Mouse (Mus musculus) central nervous system, embryonic 14 days (tissue): ENCODE results near the gene Cfap97d2. TPM values are rescaled to one million over a fixed set of nuclear protein-coding genes. Genes with fewer than 3 reads are reported as not detected.

Source experiments
- polyA plus RNA-seq: library from polyadenylated mRNA; depleted of rRNA; stranded (reverse); fragments of >200 nt; gene quantifications from 2 replicates; pipeline ENCODE4 v1.2.3, GENCODE M21; 2012; rRNA removed

Cfap97d2 gene
- 1.7 and 3.1 TPM in 2 replicates for polyA plus RNA-seq

DNA sequence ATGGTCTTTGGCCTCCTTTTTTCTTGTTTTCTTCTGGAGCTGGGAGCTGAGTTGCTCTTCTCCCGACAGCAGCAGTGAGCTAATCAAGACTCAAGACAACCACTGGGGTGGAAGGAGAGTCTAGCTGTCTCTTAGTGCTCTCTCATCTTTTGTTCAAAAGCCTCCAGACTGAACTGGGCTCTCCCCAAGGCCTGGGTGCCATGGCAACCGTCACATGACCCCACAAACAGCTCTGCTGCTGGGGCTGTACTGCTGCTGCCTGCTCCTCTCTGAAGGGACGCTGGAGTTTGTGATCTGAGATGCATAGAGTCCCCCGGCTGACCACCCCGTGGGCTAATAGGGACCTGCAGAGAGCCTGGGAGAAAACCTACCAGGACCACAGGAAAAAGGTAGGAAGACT, at the start of gene Cfap97d2:
TSS of gene Cfap97d2 (plus strand) at position 222 of the 400 bp plus-strand sequence.

GRCm38 (mm10) chr8:13677413-13677883, 28.2 kb upstream of the Cfap97d2 start, which contains the start of gene Rasa3:
Gene Rasa3 (minus strand): TSS chr8:13677603.

GRCm38 (mm10) chr8:13756982-13757804, 51.5 kb downstream of the Cfap97d2 start, which contains the start of gene Cdc16:
Gene Cdc16 (plus strand): TSS chr8:13757676.

DNA sequence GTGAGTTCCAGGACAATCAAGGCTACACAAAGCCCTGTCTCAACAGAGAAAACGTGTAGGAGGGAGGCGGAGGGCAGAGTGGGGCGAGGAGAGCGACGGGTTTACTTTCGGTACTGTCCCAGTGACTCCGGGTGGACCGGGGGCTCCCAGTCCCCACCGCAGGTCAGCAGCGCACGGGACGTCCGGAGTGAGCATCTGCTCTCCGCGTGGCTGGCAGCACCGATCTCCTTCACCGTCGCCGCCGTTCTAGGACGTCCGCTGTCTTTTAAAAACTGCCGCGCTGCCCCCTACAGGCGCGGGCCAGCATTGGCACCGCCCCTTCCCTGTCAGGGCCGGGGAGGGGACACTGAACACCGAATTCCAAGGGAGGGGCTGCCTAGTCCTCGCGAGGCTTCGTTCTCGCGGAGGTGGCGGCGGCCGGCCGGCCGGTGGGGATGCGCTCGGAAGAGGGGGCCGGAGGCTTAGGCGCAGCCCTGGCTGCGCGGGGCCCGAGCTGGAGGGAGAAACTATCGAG, 79.6 kb downstream of the Cfap97d2 start, which contains the start of gene Upf3a:
TSS of gene Upf3a (plus strand) at position 366 of the 514 bp plus-strand sequence.

Other genes with a start within 250 kb of the Cfap97d2 start
- 30.1 and 35.9 TPM in 2 replicates for gene Gas6, start 211.4 kb upstream of the Cfap97d2 start, polyA plus RNA-seq
- not detected in 2 replicates for gene 1700029H14Rik, start 143.4 kb upstream of the Cfap97d2 start, polyA plus RNA-seq
- gene Rasa3, start 28.3 kb upstream of the Cfap97d2 start, polyA plus RNA-seq = 26.3 and 30.3 TPM in 2 replicates
- gene Cdc16, start 51.8 kb downstream of the Cfap97d2 start, polyA plus RNA-seq = 141 and 142 TPM in 2 replicates
- 31.2 and 32.2 TPM in 2 replicates for gene Upf3a, start 79.7 kb downstream of the Cfap97d2 start, polyA plus RNA-seq
- not detected in 2 replicates for gene AF366264, start 132.5 kb downstream of the Cfap97d2 start, polyA plus RNA-seq
- 34.6 and 35.6 TPM in 2 replicates for gene Champ1, start 163.8 kb downstream of the Cfap97d2 start, polyA plus RNA-seq
- gene Coprs, start 184.4 kb downstream of the Cfap97d2 start, polyA plus RNA-seq = 69.6 and 69.9 TPM in 2 replicates